Mouse (Mus musculus): ENCODE results near the gene Vwa3b. TPM values are rescaled to one million over a fixed set of nuclear protein-coding genes. Genes with fewer than 3 reads are reported as not detected.

Gene Vwa3b
- polyA plus RNA-seq, 1 experiment from 2014 or later = 0.34 TPM

DNA sequence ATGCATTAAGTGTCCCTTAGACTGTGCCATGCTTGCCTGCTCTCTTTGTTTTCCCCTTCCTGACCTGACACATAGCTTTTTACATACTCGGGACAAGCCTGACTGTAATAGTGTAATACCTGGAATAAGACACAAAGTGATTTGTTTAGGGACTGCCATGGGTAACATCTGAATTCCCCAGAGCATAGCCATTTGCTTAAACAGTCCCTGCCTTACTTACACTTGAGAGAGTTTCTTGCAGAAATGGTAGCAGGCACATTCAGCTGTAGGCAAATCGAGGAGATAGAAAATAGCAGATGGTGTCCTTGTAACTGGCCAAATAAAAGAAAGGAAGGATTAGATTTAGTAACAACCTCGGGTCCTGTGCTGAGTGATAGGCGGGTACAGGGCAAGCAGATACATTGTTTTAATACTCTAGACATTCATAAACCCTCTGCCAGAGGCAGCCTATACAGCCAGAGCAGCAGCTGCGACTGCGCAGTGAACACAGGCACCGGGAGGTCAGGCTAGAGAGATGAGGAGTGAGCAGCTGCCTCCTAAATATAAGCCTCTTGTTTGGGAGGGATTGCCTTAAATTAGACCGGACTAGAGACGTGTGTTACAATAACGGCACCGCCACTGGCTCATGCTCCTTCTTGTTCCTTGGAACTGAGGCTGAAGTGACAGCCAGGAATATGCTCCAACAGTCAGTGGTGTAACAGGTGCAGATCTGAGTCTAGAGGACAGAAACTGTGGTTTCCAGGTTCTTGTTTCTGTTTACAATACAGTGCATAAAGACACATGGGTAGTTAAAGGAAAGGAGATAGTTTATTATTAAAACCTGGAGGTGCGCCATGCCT lies 55.2 kb downstream of the Vwa3b start:
- 32% methylated on average over 12 of the region's 12 CpGs for WGBS
- no peaks in the 10 kb centered on the region for H3K27me3 ChIP-seq (ENCODE audit: control insufficient read depth, insufficient read depth, low read length)
- H3K4me1 ChIP-seq (ENCODE audit: control insufficient read depth, insufficient read depth, low read length) = no peaks in the 10 kb centered on the region
- H3K4me3 ChIP-seq (replicated peaks; ENCODE audit: low read depth, low read length) = no peak overlapping the region
- H3K9me3 ChIP-seq (ENCODE audit: control insufficient read depth, low read length) = no peaks in the 10 kb centered on the region
- H3K9ac ChIP-seq (replicated peaks; ENCODE audit: low read length) = no peak overlapping the region
- H3K4me2 ChIP-seq (ENCODE audit: low read length) = 0 out of 2 replicates have a peak overlapping the region, but pooled peaks have one; percentile 1
- peak; percentile 61 for DNase-seq
- H3K27ac ChIP-seq (replicated peaks; ENCODE audit: low read depth, low read length) = no peak overlapping the region
- ATAC-seq (ENCODE audit: low FRiP score, low TSS enrichment) = peak; percentile 71; the same call in 1 of the 2 replicates
- H3K36me3 ChIP-seq (ENCODE audit: control insufficient read depth, insufficient read depth, low read length) = no peaks in the 10 kb centered on the region

DNA sequence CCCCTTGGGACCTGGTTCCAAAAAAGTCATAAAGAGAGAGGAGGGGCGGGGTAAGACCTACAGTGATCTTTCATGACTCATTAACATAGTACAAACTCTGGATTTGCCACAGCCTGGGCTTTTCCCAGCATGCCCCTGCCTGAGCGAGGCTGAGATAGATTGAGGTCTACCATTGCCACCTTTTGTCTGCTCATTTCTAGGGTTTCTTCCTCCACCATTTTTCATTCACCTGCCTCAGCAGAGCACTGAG lies 55.7 kb downstream of the Vwa3b start:
- no peaks in the 10 kb centered on the region for H3K27me3 ChIP-seq (ENCODE audit: control insufficient read depth, insufficient read depth, low read length)
- WGBS = 82% methylated on average over 2 of the region's 2 CpGs
- no peaks in the 10 kb centered on the region for H3K36me3 ChIP-seq (ENCODE audit: control insufficient read depth, insufficient read depth, low read length)
- H3K4me1 ChIP-seq (ENCODE audit: control insufficient read depth, insufficient read depth, low read length) = no peaks in the 10 kb centered on the region
- H3K9ac ChIP-seq (replicated peaks; ENCODE audit: low read length) = no peak overlapping the region
- DNase-seq (no peak), ATAC-seq (ENCODE audit: low FRiP score, low TSS enrichment) (no peak)
- H3K27ac ChIP-seq (replicated peaks; ENCODE audit: low read depth, low read length) = no peak overlapping the region
- no peaks in the 10 kb centered on the region for H3K9me3 ChIP-seq (ENCODE audit: control insufficient read depth, low read length)
- H3K4me3 ChIP-seq (replicated peaks; ENCODE audit: low read depth, low read length) = no peak overlapping the region
- H3K4me2 ChIP-seq (ENCODE audit: low read length) = no peak overlapping the region

DNA sequence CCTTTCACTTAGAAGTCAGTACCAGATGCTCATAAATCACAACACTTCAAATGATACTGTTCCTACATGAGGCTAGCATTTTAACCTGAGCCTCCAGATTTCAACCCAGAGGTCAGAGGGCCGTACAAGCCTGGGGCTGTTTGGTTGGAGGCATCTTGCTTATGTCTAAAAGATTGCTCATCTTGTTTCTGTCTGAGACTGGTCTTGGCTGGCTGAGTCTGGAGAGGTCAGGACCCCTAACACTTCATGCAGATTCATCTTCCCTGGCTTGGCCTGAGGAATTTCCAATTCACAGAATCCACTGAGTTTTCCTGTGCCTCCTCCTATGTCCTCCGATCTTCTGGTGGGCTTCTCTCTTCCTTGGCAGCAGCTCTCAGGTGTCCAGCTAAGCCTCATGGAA lies 57.7 kb downstream of the Vwa3b start:
- WGBS = 93% methylated on average over 2 of the region's 2 CpGs
- ATAC-seq (ENCODE audit: low FRiP score, low TSS enrichment) = no peak
- H3K4me1 ChIP-seq (ENCODE audit: control insufficient read depth, insufficient read depth, low read length) = no peaks in the 10 kb centered on the region

DNA sequence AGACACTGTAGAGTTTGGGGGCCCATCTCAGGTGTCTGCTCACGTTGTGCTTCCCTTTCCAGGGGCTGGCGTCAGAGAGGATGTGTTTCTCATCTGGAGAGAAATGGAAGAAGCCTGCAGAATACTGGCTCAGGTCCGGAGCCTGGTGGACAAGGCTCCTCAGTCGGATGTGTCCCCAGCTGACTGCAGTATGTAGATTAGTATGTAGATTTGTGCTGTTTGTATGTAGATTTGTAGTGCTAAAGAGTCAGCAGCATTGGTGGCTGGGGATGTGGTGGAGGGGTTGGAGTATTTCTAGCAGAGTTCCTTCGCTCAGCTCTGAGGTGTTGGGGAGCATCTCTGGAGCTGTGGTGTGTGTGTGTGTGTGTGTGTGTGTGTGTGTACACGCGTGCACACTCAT lies 58.8 kb downstream of the Vwa3b start:
- ATAC-seq (ENCODE audit: low FRiP score, low TSS enrichment) (no peak), DNase-seq (no peak)
- H3K9me3 ChIP-seq (ENCODE audit: control insufficient read depth, low read length) = no peaks in the 10 kb centered on the region
- H3K36me3 ChIP-seq (ENCODE audit: control insufficient read depth, insufficient read depth, low read length) = no peaks in the 10 kb centered on the region
- H3K27me3 ChIP-seq (ENCODE audit: control insufficient read depth, insufficient read depth, low read length) = no peaks in the 10 kb centered on the region
- 50% methylated on average over 7 of the region's 7 CpGs for WGBS
- H3K9ac ChIP-seq (replicated peaks; ENCODE audit: low read length) = no peak overlapping the region
- no peak overlapping the region for H3K27ac ChIP-seq (replicated peaks; ENCODE audit: low read depth, low read length)
- no peaks in the 10 kb centered on the region for H3K4me1 ChIP-seq (ENCODE audit: control insufficient read depth, insufficient read depth, low read length)
- H3K4me3 ChIP-seq (replicated peaks; ENCODE audit: low read depth, low read length) = no peak overlapping the region
- no peak overlapping the region for H3K4me2 ChIP-seq (ENCODE audit: low read length)

More for the DNA sequence above, 57.7 kb downstream of the Vwa3b start:
- H3K27me3 ChIP-seq (ENCODE audit: control insufficient read depth, insufficient read depth, low read length) = no peaks in the 10 kb centered on the region
- H3K36me3 ChIP-seq (ENCODE audit: control insufficient read depth, insufficient read depth, low read length) = no peaks in the 10 kb centered on the region
- H3K27ac ChIP-seq (replicated peaks; ENCODE audit: low read depth, low read length) = no peak overlapping the region
- no peak overlapping the region for H3K4me3 ChIP-seq (replicated peaks; ENCODE audit: low read depth, low read length)
- no peaks in the 10 kb centered on the region for H3K9me3 ChIP-seq (ENCODE audit: control insufficient read depth, low read length)
- no peak for DNase-seq
- no peak overlapping the region for H3K9ac ChIP-seq (replicated peaks; ENCODE audit: low read length)
- no peak overlapping the region for H3K4me2 ChIP-seq (ENCODE audit: low read length)

DNA sequence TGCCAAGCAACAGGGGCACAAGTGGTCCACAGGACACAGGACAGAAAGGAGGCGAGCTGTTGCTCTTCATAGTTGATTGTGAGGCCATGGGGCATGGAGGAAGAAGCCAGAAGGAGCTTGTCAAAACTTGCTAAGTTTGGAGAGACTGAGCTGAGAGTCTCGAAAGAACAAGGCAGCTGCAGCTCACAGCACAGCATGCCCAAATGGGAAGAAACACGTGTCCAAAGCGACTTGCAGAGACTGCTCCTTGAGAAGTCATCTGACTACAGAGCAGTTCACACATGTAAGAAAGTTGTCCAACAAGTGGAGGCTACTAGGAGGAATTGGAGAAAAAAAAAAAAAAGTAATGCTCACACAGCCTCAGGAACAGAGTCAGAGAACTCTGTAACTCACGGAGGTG lies 62.8 kb downstream of the Vwa3b start:
- Histone ChIP-seq H3K9ac (replicated peaks; ENCODE audit: low read length) (no peak overlapping the region), H3K4me3 (replicated peaks; ENCODE audit: low read depth, low read length) (no peak overlapping the region), H3K27me3 (ENCODE audit: control insufficient read depth, insufficient read depth, low read length) (no peaks in the 10 kb centered on the region), H3K27ac (replicated peaks; ENCODE audit: low read depth, low read length) (no peak overlapping the region), H3K4me1 (ENCODE audit: control insufficient read depth, insufficient read depth, low read length) (no peaks in the 10 kb centered on the region), H3K9me3 (ENCODE audit: control insufficient read depth, low read length) (no peaks in the 10 kb centered on the region), H3K4me2 (ENCODE audit: low read length) (no peak overlapping the region), H3K36me3 (ENCODE audit: control insufficient read depth, insufficient read depth, low read length) (no peaks in the 10 kb centered on the region)
- DNase-seq (no peak), ATAC-seq (ENCODE audit: low FRiP score, low TSS enrichment) (no peak)
- 82% methylated on average over 5 of the region's 5 CpGs for WGBS

DNA sequence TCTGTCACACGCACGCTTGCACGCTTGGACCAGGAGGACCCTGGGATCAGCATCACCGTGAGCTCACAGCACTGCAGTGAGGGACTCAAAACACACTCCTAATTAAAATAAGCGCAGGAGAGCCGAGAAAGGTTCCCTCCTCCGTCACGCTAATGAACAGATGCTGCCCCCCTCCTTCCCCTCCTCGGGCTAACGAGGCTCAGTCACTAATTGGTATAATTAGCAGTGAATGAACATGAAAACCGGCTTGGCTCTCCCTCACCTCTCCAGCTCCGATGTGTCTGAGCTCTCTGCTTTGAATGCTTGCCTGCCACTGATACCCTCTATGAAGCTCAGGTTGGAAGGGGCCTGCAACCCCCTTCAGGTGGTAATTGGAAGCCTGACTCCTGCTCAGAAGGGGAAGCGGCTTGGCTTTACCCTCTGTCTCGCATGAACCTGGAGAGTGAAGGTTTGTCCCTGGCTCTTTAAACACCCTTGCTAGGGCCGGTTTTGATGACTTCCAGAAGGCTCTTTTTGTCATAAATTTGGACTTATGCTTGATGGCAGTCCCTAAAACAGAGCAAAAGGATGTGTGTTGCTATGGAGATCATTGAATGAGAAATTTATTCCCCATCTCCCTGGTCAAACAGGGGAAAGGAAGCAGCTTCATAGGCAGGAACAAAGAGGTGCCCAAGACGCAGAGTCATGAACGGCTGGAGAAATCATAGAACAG lies 71.1 kb downstream of the Vwa3b start:
- Histone ChIP-seq H3K27ac (replicated peaks; ENCODE audit: low read depth, low read length) (peak overlapping the region; percentile 71), H3K9me3 (ENCODE audit: control insufficient read depth, low read length) (no peaks in the 10 kb centered on the region), H3K9ac (replicated peaks; ENCODE audit: low read length) (no peak overlapping the region), H3K4me2 (ENCODE audit: low read length) (no peak overlapping the region), H3K27me3 (ENCODE audit: control insufficient read depth, insufficient read depth, low read length) (no peaks in the 10 kb centered on the region), H3K4me1 (ENCODE audit: control insufficient read depth, insufficient read depth, low read length) (peaks cover 6% of the 10 kb centered on the region; the same call in 1 of the 2 replicates), H3K4me3 (replicated peaks; ENCODE audit: low read depth, low read length) (no peak overlapping the region), H3K36me3 (ENCODE audit: control insufficient read depth, insufficient read depth, low read length) (no peaks in the 10 kb centered on the region)
- peak; percentile 58 for ATAC-seq (ENCODE audit: low FRiP score, low TSS enrichment)
- WGBS = 57% methylated on average over 17 of the region's 17 CpGs
- peak; percentile 71 for DNase-seq

DNA sequence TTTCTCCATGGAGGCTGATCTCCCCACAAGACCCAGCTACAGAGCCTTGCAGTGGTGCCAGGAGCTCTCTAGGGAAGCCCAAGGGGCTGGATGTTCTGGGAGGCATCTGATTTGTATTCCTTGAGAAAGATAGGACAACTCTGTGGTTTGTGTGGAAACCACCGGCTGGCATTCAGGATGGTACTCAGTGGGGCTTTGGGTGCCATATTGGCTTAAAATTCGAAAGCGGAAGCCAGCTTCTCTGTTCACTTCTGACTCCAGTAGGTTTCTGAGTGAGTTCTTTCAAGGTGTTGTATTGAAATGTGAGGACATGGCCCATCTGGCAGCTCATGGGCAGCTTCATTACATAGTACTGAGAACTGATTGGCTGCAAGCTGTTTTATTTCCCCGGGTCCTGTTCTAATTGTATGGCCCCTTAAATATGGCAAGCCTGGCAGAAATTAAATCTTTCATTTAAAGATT lies 71.7 kb downstream of the Vwa3b start:
- Histone ChIP-seq H3K36me3 (ENCODE audit: control insufficient read depth, insufficient read depth, low read length) (no peaks in the 10 kb centered on the region), H3K27ac (replicated peaks; ENCODE audit: low read depth, low read length) (peak overlapping the region; percentile 71), H3K4me2 (ENCODE audit: low read length) (no peak overlapping the region), H3K4me3 (replicated peaks; ENCODE audit: low read depth, low read length) (no peak overlapping the region), H3K27me3 (ENCODE audit: control insufficient read depth, insufficient read depth, low read length) (no peaks in the 10 kb centered on the region), H3K9ac (replicated peaks; ENCODE audit: low read length) (no peak overlapping the region), H3K4me1 (ENCODE audit: control insufficient read depth, insufficient read depth, low read length) (peaks cover 6% of the 10 kb centered on the region; the same call in 1 of the 2 replicates), H3K9me3 (ENCODE audit: control insufficient read depth, low read length) (no peaks in the 10 kb centered on the region)
- no peak for ATAC-seq (ENCODE audit: low FRiP score, low TSS enrichment)
- WGBS = 87% methylated on average over 4 of the region's 4 CpGs
- no peak for DNase-seq

DNA sequence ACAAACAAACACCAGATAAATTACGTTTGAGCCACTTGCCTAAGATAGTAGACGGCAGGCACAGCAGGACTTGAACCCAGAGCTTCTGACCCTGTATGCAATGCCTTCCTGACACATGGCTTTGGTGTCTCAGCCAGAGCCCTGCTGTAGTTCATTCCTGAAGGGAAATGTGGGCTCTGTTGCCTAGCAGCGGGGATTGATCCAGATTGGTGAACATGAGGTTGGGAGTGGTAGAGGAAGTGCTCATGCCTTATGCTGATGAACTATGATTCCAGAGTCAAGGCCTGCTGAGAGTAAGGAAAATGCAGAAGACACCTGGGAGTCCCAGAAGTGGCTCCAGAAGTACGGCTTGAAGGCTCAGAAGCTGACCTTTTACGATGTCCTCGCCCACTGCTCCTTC lies 74.0 kb downstream of the Vwa3b start:
- ATAC-seq (ENCODE audit: low FRiP score, low TSS enrichment) (no peak), DNase-seq (no peak)
- 93% methylated on average over 6 of the region's 6 CpGs for WGBS
- Histone ChIP-seq H3K27me3 (ENCODE audit: control insufficient read depth, insufficient read depth, low read length) (no peaks in the 10 kb centered on the region), H3K36me3 (ENCODE audit: control insufficient read depth, insufficient read depth, low read length) (no peaks in the 10 kb centered on the region), H3K27ac (replicated peaks; ENCODE audit: low read depth, low read length) (no peak overlapping the region), H3K4me1 (ENCODE audit: control insufficient read depth, insufficient read depth, low read length) (peaks cover 9% of the 10 kb centered on the region; the same call in 1 of the 2 replicates), H3K9me3 (ENCODE audit: control insufficient read depth, low read length) (no peaks in the 10 kb centered on the region), H3K9ac (replicated peaks; ENCODE audit: low read length) (no peak overlapping the region), H3K4me3 (replicated peaks; ENCODE audit: low read depth, low read length) (no peak overlapping the region), H3K4me2 (ENCODE audit: low read length) (no peak overlapping the region)

DNA sequence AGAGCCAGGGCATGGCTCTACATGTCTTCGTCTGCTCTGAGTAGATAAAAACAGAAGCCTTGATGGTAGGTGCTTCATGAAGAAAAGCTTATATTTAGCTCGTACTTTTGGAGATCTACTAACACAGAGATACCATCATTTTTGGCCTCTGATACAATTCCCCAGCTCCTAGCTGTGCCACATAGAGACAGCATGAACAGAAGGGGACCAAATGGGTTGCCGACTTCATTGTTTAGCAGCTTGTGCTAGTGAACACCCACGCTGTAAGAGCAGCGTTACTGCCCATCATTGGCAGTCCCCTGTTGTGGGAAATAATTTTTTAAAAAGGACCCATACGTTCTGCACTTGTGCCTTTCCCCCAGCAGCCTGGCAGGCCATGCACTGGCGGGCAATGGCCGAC lies 74.6 kb downstream of the Vwa3b start:
- H3K4me3 ChIP-seq (replicated peaks; ENCODE audit: low read depth, low read length) = no peak overlapping the region
- no peak overlapping the region for H3K4me2 ChIP-seq (ENCODE audit: low read length)
- no peaks in the 10 kb centered on the region for H3K36me3 ChIP-seq (ENCODE audit: control insufficient read depth, insufficient read depth, low read length)
- no peak for DNase-seq
- H3K9ac ChIP-seq (replicated peaks; ENCODE audit: low read length) = no peak overlapping the region
- 93% methylated on average over 8 of the region's 8 CpGs for WGBS
- no peak overlapping the region for H3K27ac ChIP-seq (replicated peaks; ENCODE audit: low read depth, low read length)
- H3K9me3 ChIP-seq (ENCODE audit: control insufficient read depth, low read length) = no peaks in the 10 kb centered on the region
- H3K27me3 ChIP-seq (ENCODE audit: control insufficient read depth, insufficient read depth, low read length) = no peaks in the 10 kb centered on the region
- peaks cover 9% of the 10 kb centered on the region; the same call in 1 of the 2 replicates for H3K4me1 ChIP-seq (ENCODE audit: control insufficient read depth, insufficient read depth, low read length)
- ATAC-seq (ENCODE audit: low FRiP score, low TSS enrichment) = no peak
